Mouse (Mus musculus) hindbrain, embryonic 15.5 days (tissue): ENCODE data around the gene Zfp768. TPM values are rescaled to one million over a fixed set of nuclear protein-coding genes. Genes with fewer than 3 reads are reported as not detected.
"Not testable (repeated sequence)": the region's sequence is repeated elsewhere in the genome, so short reads cannot be mapped to it uniquely, and the experiment has no call there.

Experiments
- ATAC-seq: fragments of 200-750 bp; cut with Nextera tagmentation; 2 replicates; pipeline ENCODE4 v1.8.0; 2017; ENCODE audit warnings: low read depth, moderate number of reproducible peaks, moderate TSS enrichment; ENCODE audit not compliant: low FRiP score
- H3K27ac ChIP-seq: fragments of 300-500 bp; sonication (generic); replicated peaks from 2 replicates; pipeline ENCODE4 v1.5.1; 2015; ENCODE audit warnings: mild to moderate bottlenecking, inconsistent platforms
- H3K27me3 ChIP-seq: fragments of 300-500 bp; sonication (generic); 2 replicates; pipeline ENCODE4 v1.6.1; 2015; ENCODE audit warnings: control low read depth, inconsistent platforms
- H3K36me3 ChIP-seq: fragments of 300-500 bp; sonication (generic); 2 replicates; pipeline ENCODE4 v1.6.1; 2015; ENCODE audit warnings: control low read depth, inconsistent platforms
- H3K4me1 ChIP-seq: fragments of 300-500 bp; sonication (generic); replicated peaks from 2 replicates; pipeline ENCODE4 v1.6.1; 2015; ENCODE audit warnings: control low read depth, inconsistent platforms
- H3K4me2 ChIP-seq: fragments of 300-500 bp; sonication (generic); 2 replicates; pipeline ENCODE4 v1.6.1; 2015; ENCODE audit warnings: moderate library complexity, mild to moderate bottlenecking, inconsistent platforms
- H3K4me3 ChIP-seq: fragments of 300-500 bp; sonication (generic); 2 replicates; pipeline ENCODE4 v1.5.1; 2015; ENCODE audit warnings: mild to moderate bottlenecking, inconsistent platforms
- H3K9ac ChIP-seq: fragments of 300-500 bp; sonication (generic); 2 replicates; pipeline ENCODE4 v1.6.1; 2015; ENCODE audit warnings: inconsistent platforms
- H3K9me3 ChIP-seq: fragments of 300-500 bp; sonication (generic); 2 replicates; pipeline ENCODE4 v1.6.1; 2016; ENCODE audit warnings: control low read depth, inconsistent platforms
- WGBS: fragments of 180-500 bp; shearing (Covaris S2); methylation state at CpG from one replicate; pipeline ENCODE4 v1.1.7; 2015; 5-methylcytosine and 5-hydroxymethylcytosine counted together
- polyA plus RNA-seq: library from polyadenylated mRNA; unstranded; fragments of >200 nt; fragmentation: Nextera tagmentation; extraction: Ambion mirVana; gene quantifications from 2 replicates; pipeline ENCODE4 v1.2.1, GENCODE M21; 2015

The Zfp768 gene
- polyA plus RNA-seq, 1 experiment from 2014 or later: 20.4 TPM

GRCm38 (mm10) chr7:127351230-127352004, 6.0 kb upstream of the Zfp768 start:
- no peak overlapping the region for H3K4me2 ChIP-seq
- H3K27ac ChIP-seq: no peak overlapping the region
- H3K4me3 ChIP-seq: no peak overlapping the region
- no peaks in the 10 kb centered on the region for H3K36me3 ChIP-seq
- H3K27me3 ChIP-seq: no peaks in the 10 kb centered on the region
- no peak for ATAC-seq
- H3K4me1 ChIP-seq: peaks cover 7% of the 10 kb centered on the region
- WGBS: 88% methylated on average over 5 of the region's 5 CpGs
- no peak overlapping the region for H3K9ac ChIP-seq
- H3K9me3 ChIP-seq: no peaks in the 10 kb centered on the region

DNA sequence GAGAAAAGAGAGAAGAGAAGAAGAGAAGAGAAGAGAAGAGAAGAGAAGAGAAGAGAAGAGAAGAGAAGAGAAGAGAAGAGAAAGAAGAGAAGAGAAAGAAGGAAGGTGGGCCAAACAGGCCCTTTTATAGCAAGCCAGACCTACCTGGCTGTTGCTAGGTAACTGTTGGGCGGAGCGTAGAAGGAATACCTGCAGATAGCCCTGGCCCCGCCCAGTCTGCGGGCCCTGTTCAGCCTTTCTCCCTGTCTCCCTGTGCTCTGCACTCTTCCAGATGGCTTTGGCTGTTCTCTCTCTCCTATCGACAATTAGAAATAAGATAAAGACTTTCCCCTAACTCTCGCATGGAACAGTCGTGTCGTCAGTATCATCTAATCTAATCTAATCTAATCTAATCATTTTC, 1.3 kb upstream of the Zfp768 start:
- Histone ChIP-seq H3K36me3 (peaks cover 10% of the 10 kb centered on the region; the same call in 1 of the 2 replicates), H3K4me2 (peak overlapping the region; percentile 81), H3K27me3 (no peaks in the 10 kb centered on the region), H3K4me1 (peaks cover 28% of the 10 kb centered on the region), H3K4me3 (peak overlapping the region; percentile 90; the same call in 1 of the 2 replicates), H3K9ac (0 out of 2 replicates have a peak overlapping the region, but pooled peaks have one; percentile 96), H3K9me3 (no peaks in the 10 kb centered on the region), H3K27ac (no peak overlapping the region)
- WGBS: 15% methylated on average over 8 of the region's 8 CpGs
- no peak for ATAC-seq

DNA sequence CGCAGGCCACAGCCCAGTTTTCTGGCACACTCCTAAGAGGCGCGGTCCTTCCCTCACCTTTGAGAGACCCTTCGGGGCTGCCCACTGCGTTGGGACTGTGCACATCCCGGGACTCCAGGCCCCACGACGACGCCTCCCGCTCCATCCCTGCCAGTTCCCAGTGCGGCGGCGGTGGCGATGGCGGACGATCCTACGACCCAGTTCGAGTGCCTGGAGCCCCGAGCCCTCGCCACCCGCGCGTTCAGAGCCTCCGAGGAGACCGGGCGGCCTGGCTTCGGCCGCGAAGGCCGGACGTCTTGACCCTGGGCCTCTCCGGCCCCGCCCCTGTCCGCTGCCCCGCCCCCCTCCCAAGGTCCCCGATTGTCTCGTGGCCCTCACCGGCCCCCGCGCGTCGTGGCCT, 297 bp downstream of the Zfp768 start:
- under 1% methylated on average over 42 of the region's 42 CpGs for WGBS
- H3K27ac ChIP-seq: peak overlapping the region; percentile 93
- peak overlapping the region; percentile 81 for H3K4me2 ChIP-seq
- H3K9ac ChIP-seq: peak overlapping the region; percentile 96
- peaks cover 10% of the 10 kb centered on the region; the same call in 1 of the 2 replicates for H3K36me3 ChIP-seq
- peak overlapping the region; percentile 90 for H3K4me3 ChIP-seq
- no peaks in the 10 kb centered on the region for H3K27me3 ChIP-seq
- peaks cover 28% of the 10 kb centered on the region for H3K4me1 ChIP-seq
- H3K9me3 ChIP-seq: no peaks in the 10 kb centered on the region
- peak; percentile 36 for ATAC-seq

DNA sequence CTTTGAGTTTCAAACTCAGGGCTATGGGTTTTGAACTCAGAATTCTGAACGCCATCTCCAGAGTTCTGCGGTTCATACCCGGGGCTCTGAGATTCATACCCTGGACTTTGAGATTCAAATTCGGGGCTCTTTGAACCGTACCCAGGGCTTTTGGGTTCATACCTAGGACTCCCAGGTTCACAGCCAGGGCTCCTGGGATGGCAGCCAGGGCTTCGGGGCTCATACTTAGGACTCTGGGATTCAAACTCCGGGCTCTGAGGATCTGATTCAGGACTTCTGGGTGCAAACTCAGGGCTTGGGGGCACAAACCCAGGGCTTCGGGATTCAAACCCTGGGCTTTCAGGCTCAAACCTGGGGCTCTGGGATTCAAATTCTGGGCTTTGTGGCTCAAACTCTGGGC, 1.0 kb downstream of the Zfp768 start:
- H3K4me1 ChIP-seq: peaks cover 28% of the 10 kb centered on the region
- H3K27me3 ChIP-seq: no peaks in the 10 kb centered on the region
- H3K9ac ChIP-seq: peak overlapping the region; percentile 96
- no peak for ATAC-seq
- no peak overlapping the region for H3K27ac ChIP-seq
- no peaks in the 10 kb centered on the region for H3K9me3 ChIP-seq
- 91% methylated on average over 8 of the region's 8 CpGs for WGBS
- H3K4me3 ChIP-seq: peak overlapping the region; percentile 90
- peaks cover 10% of the 10 kb centered on the region; the same call in 1 of the 2 replicates for H3K36me3 ChIP-seq
- peak overlapping the region; percentile 81 for H3K4me2 ChIP-seq

GRCm38 (mm10) chr7:127343351-127344019, 1.9 kb downstream of the Zfp768 start:
- no peaks in the 10 kb centered on the region for H3K9me3 ChIP-seq
- H3K9ac ChIP-seq: no peak overlapping the region
- no peak overlapping the region for H3K4me3 ChIP-seq
- no peak overlapping the region for H3K27ac ChIP-seq
- peaks cover 10% of the 10 kb centered on the region; the same call in 1 of the 2 replicates for H3K36me3 ChIP-seq
- ATAC-seq: no peak
- no peaks in the 10 kb centered on the region for H3K27me3 ChIP-seq
- WGBS: 94% methylated on average over 38 of the region's 38 CpGs
- H3K4me2 ChIP-seq: no peak overlapping the region
- peaks cover 28% of the 10 kb centered on the region for H3K4me1 ChIP-seq

GRCm38 (mm10) chr7:127342888-127343287, 2.5 kb downstream of the Zfp768 start:
- H3K27ac ChIP-seq: no peak overlapping the region
- 93% methylated on average over 7 of the region's 7 CpGs for WGBS
- H3K4me2 ChIP-seq: no peak overlapping the region
- H3K9me3 ChIP-seq: no peaks in the 10 kb centered on the region
- peaks cover 10% of the 10 kb centered on the region; the same call in 1 of the 2 replicates for H3K36me3 ChIP-seq
- no peak overlapping the region for H3K4me3 ChIP-seq
- H3K4me1 ChIP-seq: peaks cover 28% of the 10 kb centered on the region
- no peak overlapping the region for H3K9ac ChIP-seq
- no peak for ATAC-seq
- no peaks in the 10 kb centered on the region for H3K27me3 ChIP-seq

- no peaks in the 10 kb centered on the region for H3K9me3 ChIP-seq
- ATAC-seq: no peak
- WGBS: 71% methylated on average over 4 of the region's 4 CpGs
Measured at GRCm38 (mm10) chr7:127342332-127342731, 3.1 kb downstream of the Zfp768 start.

DNA sequence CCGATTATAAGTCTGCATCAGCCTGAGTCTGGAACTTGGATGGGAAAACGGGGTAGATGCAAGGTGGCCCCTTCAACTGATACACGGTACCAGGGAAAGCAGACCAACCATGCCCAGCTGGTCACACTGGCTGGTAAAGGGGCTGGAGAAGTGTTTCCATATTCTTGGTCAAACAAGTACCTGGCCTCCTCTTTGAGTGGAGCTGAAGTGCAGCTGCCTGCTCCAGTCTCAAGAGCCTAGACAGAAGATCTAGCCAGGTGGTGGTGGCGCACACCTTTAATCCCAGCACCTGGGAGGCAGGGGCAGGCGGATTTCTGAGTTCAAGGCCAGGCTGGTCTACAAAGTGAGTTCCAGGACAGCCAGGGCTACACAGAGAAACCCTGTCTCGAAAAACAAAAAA, 3.5 kb downstream of the Zfp768 start:
- H3K27ac ChIP-seq, H3K4me3 ChIP-seq, H3K4me2 ChIP-seq, H3K9ac ChIP-seq, ATAC-seq, H3K9me3 ChIP-seq, H3K27me3 ChIP-seq: not testable (repeated sequence)
- WGBS: 93% methylated on average over 6 of the region's 6 CpGs
- H3K36me3 ChIP-seq: peaks cover 10% of the 10 kb centered on the region; the same call in 1 of the 2 replicates
- H3K4me1 ChIP-seq: peaks cover 26% of the 10 kb centered on the region

More at GRCm38 (mm10) chr7:127342332-127342731, 3.1 kb downstream of the Zfp768 start:
- H3K9ac ChIP-seq: no peak overlapping the region
- no peak overlapping the region for H3K27ac ChIP-seq
- peaks cover 28% of the 10 kb centered on the region for H3K4me1 ChIP-seq
- H3K4me3 ChIP-seq: no peak overlapping the region
- no peaks in the 10 kb centered on the region for H3K27me3 ChIP-seq
- H3K36me3 ChIP-seq: peaks cover 10% of the 10 kb centered on the region; the same call in 1 of the 2 replicates
- no peak overlapping the region for H3K4me2 ChIP-seq

GRCm38 (mm10) chr7:127341356-127341755, 4.0 kb downstream of the Zfp768 start:
- Histone ChIP-seq H3K27me3 (no peaks in the 10 kb centered on the region), H3K27ac (no peak overlapping the region), H3K36me3 (peaks cover 10% of the 10 kb centered on the region; the same call in 1 of the 2 replicates), H3K4me2 (no peak overlapping the region), H3K4me3 (no peak overlapping the region), H3K9ac (no peak overlapping the region), H3K4me1 (peaks cover 20% of the 10 kb centered on the region), H3K9me3 (no peaks in the 10 kb centered on the region)
- no peak for ATAC-seq
- 94% methylated on average over 8 of the region's 8 CpGs for WGBS

- Histone ChIP-seq H3K27me3 (no peaks in the 10 kb centered on the region), H3K4me1 (0 out of 2 replicates have a peak, but pooled peaks cover under 1% of the 10 kb centered on the region), H3K4me3 (no peak overlapping the region), H3K4me2 (no peak overlapping the region), H3K36me3 (no peaks in the 10 kb centered on the region), H3K9me3 (no peaks in the 10 kb centered on the region), H3K9ac (no peak overlapping the region), H3K27ac (no peak overlapping the region)
- ATAC-seq: no peak
- WGBS: 85% methylated on average over 4 of the region's 4 CpGs
Measured at GRCm38 (mm10) chr7:127337636-127338035, 7.8 kb downstream of the Zfp768 start.

DNA sequence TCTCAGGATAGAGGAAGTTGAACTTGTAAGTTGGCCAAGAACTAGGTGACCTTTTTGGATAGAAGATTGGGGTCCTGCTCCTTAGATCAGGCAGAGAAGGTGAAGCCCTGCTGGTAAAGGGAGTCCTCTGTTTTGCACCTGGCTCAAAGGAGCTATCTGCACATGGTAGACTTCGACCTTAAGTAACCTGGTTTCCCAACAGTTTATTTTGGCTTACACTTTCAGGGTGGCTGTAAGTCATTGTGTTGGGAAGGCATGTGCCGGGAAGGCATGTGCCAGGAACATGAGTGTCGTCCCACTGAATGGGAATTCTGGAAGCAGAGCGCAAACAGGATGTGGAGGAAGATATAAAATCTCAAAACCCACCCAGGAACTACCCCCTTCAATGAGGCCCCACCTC, 9.8 kb downstream of the Zfp768 start:
- no peak overlapping the region for H3K9ac ChIP-seq
- H3K36me3 ChIP-seq: no peaks in the 10 kb centered on the region
- no peaks in the 10 kb centered on the region for H3K27me3 ChIP-seq
- 91% methylated on average over 4 of the region's 4 CpGs for WGBS
- H3K4me1 ChIP-seq: no peaks in the 10 kb centered on the region
- no peak overlapping the region for H3K27ac ChIP-seq
- H3K9me3 ChIP-seq: no peaks in the 10 kb centered on the region
- no peak for ATAC-seq
- no peak overlapping the region for H3K4me3 ChIP-seq
- no peak overlapping the region for H3K4me2 ChIP-seq

DNA sequence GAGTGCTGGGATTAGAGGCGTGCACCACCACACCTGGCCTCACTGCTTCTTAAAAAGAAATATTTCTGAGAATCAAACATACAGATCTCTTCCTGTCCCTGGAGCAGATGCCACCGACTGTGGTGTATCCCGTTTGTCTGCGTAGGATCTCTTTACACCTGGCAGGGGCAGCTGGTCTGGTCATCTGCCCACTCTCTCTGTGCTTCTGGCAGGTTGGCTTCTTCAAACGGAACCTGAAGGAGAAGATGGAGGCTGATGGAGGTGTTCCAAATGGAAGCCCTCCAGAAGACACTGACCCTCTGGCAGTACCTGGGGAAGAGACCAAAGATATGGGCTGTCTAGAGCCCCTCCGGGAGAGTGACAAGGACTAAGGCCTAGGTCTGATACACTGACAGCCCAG, 12.1 kb downstream of the Zfp768 start:
- H3K4me3 ChIP-seq: no peak overlapping the region
- H3K4me2 ChIP-seq: no peak overlapping the region
- no peaks in the 10 kb centered on the region for H3K4me1 ChIP-seq
- ATAC-seq: no peak
- H3K36me3 ChIP-seq: no peaks in the 10 kb centered on the region
- no peaks in the 10 kb centered on the region for H3K9me3 ChIP-seq
- no peak overlapping the region for H3K9ac ChIP-seq
- no peaks in the 10 kb centered on the region for H3K27me3 ChIP-seq
- WGBS: 90% methylated on average over 6 of the region's 6 CpGs
- H3K27ac ChIP-seq: no peak overlapping the region
